Mouse (Mus musculus) ES-E14 (cell line): ENCODE measurements around the gene Palb2. TPM values are rescaled to one million over a fixed set of nuclear protein-coding genes. Genes with fewer than 3 reads are reported as not detected.

Experiments used
- DNase-seq: peaks from one replicate; pipeline ENCODE4 v3.0.0-alpha.2; 2013; ENCODE audit warnings: low read depth, low spot score
- H3K27ac ChIP-seq: 2 replicates; pipeline ENCODE4 v1.5.1; 2012; ENCODE audit warnings: low read depth, mild to moderate bottlenecking, low read length, moderate library complexity, mixed read lengths; ENCODE audit not compliant: poor library complexity, insufficient read depth, severe bottlenecking
- H3K36me3 ChIP-seq: 2 replicates; pipeline ENCODE4 v1.6.1; 2012; ENCODE audit warnings: mild to moderate bottlenecking, low read length, moderate library complexity, mixed read lengths; ENCODE audit not compliant: control insufficient read depth, poor library complexity, insufficient read depth, severe bottlenecking
- H3K4me1 ChIP-seq, 2 experiments: fragments of 150-350 bp in 1 of 2; sonication (generic) in 1 of 2; 2 replicates each; pipeline ENCODE4 v1.6.1; 2012; ENCODE audit warnings: low read length in 2 of 2, mild to moderate bottlenecking in 1 of 2, mixed read lengths in 1 of 2; ENCODE audit not compliant: control insufficient read depth in 2 of 2, insufficient read depth in 2 of 2, poor library complexity in 1 of 2
- H3K4me3 ChIP-seq, 2 experiments: fragments of 150-350 bp in 1 of 2; sonication (generic) in 1 of 2; 2 replicates each; pipeline ENCODE4 v1.5.1; 2012; ENCODE audit warnings: low read length in 2 of 2, low read depth in 1 of 2, mild to moderate bottlenecking in 1 of 2, mixed read lengths in 1 of 2; ENCODE audit not compliant: insufficient read depth in 1 of 2, poor library complexity in 1 of 2, severe bottlenecking in 1 of 2
- H3K9ac ChIP-seq: 2 replicates; pipeline ENCODE4 v1.6.1; 2012; ENCODE audit warnings: low read depth, mild to moderate bottlenecking, low read length, mixed read lengths; ENCODE audit not compliant: poor library complexity, insufficient read depth, severe bottlenecking
- H3K9me3 ChIP-seq: fragments of 150-350 bp; sonication (generic); 2 replicates; pipeline ENCODE4 v1.6.1; 2012; ENCODE audit warnings: low read depth, mild to moderate bottlenecking, low read length; ENCODE audit not compliant: control insufficient read depth, insufficient read depth
- CHD2 ChIP-seq: IDR thresholded peaks from 2 replicates; pipeline ENCODE4 v1.6.1; 2014; ENCODE audit warnings: mild to moderate bottlenecking, low read depth, low read length, inconsistent platforms
- HCFC1 ChIP-seq: IDR thresholded peaks from 2 replicates; pipeline ENCODE4 v1.6.1; 2012; ENCODE audit warnings: low read length, inconsistent platforms, borderline replicate concordance; ENCODE audit not compliant: insufficient read depth
- MAFK ChIP-seq: IDR thresholded peaks from 2 replicates; pipeline ENCODE4 v1.6.1; 2014; ENCODE audit warnings: mild to moderate bottlenecking, low read depth, low read length, inconsistent platforms; ENCODE audit not compliant: insufficient read depth
- ZC3H11A ChIP-seq: IDR thresholded peaks from 2 replicates; pipeline ENCODE4 v1.6.1; 2012; ENCODE audit warnings: low read depth, mild to moderate bottlenecking, inconsistent platforms, low read length, borderline replicate concordance
- ZNF384 ChIP-seq: IDR thresholded peaks from 2 replicates; pipeline ENCODE4 v1.6.1; 2012; ENCODE audit warnings: low read depth, low read length, inconsistent platforms
- in situ Hi-C, 2 experiments: fragments of 600-800 bp; cut with MboI; formaldehyde crosslinking; loops; one replicate each; pipeline ENCODE4 v1.15.1; 2025; ENCODE audit warnings: low sequenced_read_pairs in 2 of 2, inconsistent platforms in 1 of 2; ENCODE audit not compliant: unreplicated experiment in 2 of 2
- total RNA-seq: library from RNA; depleted of rRNA; stranded (reverse); fragments of 300-350 nt; gene quantifications from 2 replicates; pipeline ENCODE4 v1.2.3, GENCODE M21; 2012

Palb2 gene
- total RNA-seq, 1 experiment: 21.0 TPM

DNA sequence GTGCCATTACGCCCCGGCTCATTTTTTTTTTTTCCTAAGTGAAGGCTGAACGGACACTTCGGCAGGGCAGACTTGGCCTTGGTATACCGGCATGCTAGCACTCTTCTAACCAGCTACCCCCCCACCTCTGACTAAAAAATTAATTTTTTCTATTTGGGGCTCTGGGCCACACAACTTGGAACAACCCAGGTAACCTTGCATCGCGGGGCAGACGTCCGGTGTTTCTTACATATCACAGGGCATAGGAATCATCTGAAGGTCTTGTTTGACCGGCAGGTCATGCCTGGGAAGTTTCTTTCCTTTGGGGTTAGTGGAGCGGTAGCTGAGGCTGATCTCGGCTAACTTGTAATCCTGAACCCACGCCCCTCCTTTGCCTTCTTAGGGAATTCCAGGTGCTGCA is 25.7 kb upstream of the Palb2 start:
- H3K4me1 ChIP-seq: peaks cover 2 to 24% of the 10 kb centered on the region in 2 experiments; a peak in 2 of 4 replicates
- H3K4me3 ChIP-seq: peak overlapping the region; percentile 90 to 95
- DNase-seq: no peak
- in situ Hi-C loops: no loop called here
- peak overlapping the region; percentile 83 for H3K27ac ChIP-seq
- peak overlapping the region; percentile 87 for H3K9ac ChIP-seq
- TF ChIP-seq MAFK: no peak
- no peak for TF ChIP-seq HCFC1
- no peak for TF ChIP-seq CHD2
- no peak for TF ChIP-seq ZC3H11A
- TF ChIP-seq ZNF384: no peak
- H3K9me3 ChIP-seq: no peaks in the 10 kb centered on the region
- H3K36me3 ChIP-seq: peaks cover 32% of the 10 kb centered on the region

- no peak overlapping the region for H3K9ac ChIP-seq
- no peak for TF ChIP-seq ZNF384
- no peak for TF ChIP-seq MAFK
- no peak for TF ChIP-seq HCFC1
- TF ChIP-seq ZC3H11A: no peak
- no peak for TF ChIP-seq CHD2
- in situ Hi-C loops: no loop called here
- H3K4me3 ChIP-seq: no peak overlapping the region
- no peak for DNase-seq
- peaks cover 9% of the 10 kb centered on the region for H3K36me3 ChIP-seq
- peaks cover 0 to 3% of the 10 kb centered on the region in 2 experiments; a peak in 1 of 4 replicates for H3K4me1 ChIP-seq
- no peaks in the 10 kb centered on the region for H3K9me3 ChIP-seq
- no peak overlapping the region for H3K27ac ChIP-seq
Measured at GRCm38 (mm10) chr7:122152473-122152872, 19.7 kb upstream of the Palb2 start.

- TF ChIP-seq ZC3H11A (no peak), ZNF384 (no peak), HCFC1 (no peak), CHD2 (no peak), MAFK (no peak)
- Histone ChIP-seq H3K27ac (no peak overlapping the region), H3K9ac (no peak overlapping the region), H3K4me1 (no peaks in the 10 kb centered on the region), H3K9me3 (no peaks in the 10 kb centered on the region), H3K36me3 (peaks cover 9% of the 10 kb centered on the region), H3K4me3 (no peak overlapping the region)
- DNase-seq: no peak
- in situ Hi-C loops: no loop called here
Measured at GRCm38 (mm10) chr7:122140991-122141390, 8.2 kb upstream of the Palb2 start.

GRCm38 (mm10) chr7:122138190-122138589 is 5.4 kb upstream of the Palb2 start:
- TF ChIP-seq ZNF384 (no peak), ZC3H11A (no peak), HCFC1 (no peak), MAFK (no peak), CHD2 (no peak)
- Histone ChIP-seq H3K9ac (no peak overlapping the region), H3K27ac (no peak overlapping the region), H3K9me3 (no peaks in the 10 kb centered on the region), H3K4me3 (no peak overlapping the region), H3K36me3 (peaks cover 8% of the 10 kb centered on the region), H3K4me1 (no peaks in the 10 kb centered on the region)
- DNase-seq: no peak
- in situ Hi-C loops: no loop called here

DNA sequence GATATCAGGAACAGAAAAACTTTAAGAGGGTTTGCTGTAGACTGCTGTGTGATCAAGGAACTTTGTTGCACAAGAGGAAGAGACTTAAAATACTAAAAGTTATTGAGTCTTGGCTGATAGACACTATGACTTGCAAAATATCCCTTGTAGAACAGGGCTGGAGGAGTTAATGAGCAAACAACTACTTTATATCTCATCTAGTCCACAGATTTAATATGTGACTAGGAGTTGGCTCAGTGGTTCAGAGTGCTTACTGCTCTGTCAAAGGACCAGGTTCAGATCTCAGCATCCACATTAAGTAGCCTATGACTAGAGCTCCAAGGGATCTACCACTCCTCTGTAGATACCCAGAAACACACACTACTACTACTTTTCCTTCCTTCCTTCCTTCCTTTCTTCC is 4.3 kb upstream of the Palb2 start:
- Histone ChIP-seq H3K9ac (no peak overlapping the region), H3K9me3 (no peaks in the 10 kb centered on the region), H3K4me1 (no peaks in the 10 kb centered on the region), H3K27ac (no peak overlapping the region), H3K4me3 (no peak overlapping the region), H3K36me3 (peaks cover 8% of the 10 kb centered on the region)
- no peak for DNase-seq
- no peak for TF ChIP-seq MAFK
- TF ChIP-seq CHD2: no peak
- TF ChIP-seq ZC3H11A: no peak
- TF ChIP-seq HCFC1: no peak
- TF ChIP-seq ZNF384: no peak
- in situ Hi-C loops: no loop called here
